Mouse (Mus musculus): ENCODE results near the gene Gadd45gip1.
"Not testable (repeated sequence)": the region's sequence is repeated elsewhere in the genome, so short reads cannot be mapped to it uniquely, and the experiment has no call there.

Gadd45gip1 gene

GRCm38 (mm10) chr8:84797971-84798370, 33.4 kb upstream of the Gadd45gip1 start:
- no peak for DNase-seq

GRCm38 (mm10) chr8:84798446-84799135, 32.7 kb upstream of the Gadd45gip1 start:
- no peak for DNase-seq

- peak; percentile 71 for DNase-seq
Observed at GRCm38 (mm10) chr8:84799136-84799931, 32.0 kb upstream of the Gadd45gip1 start.

GRCm38 (mm10) chr8:84799999-84800831, 31.1 kb upstream of the Gadd45gip1 start, which contains the start of gene Nfix:
Gene Nfix (minus strand): TSS chr8:84800344.
- DNase-seq = peak; percentile 81

- DNase-seq = no peak
Observed at GRCm38 (mm10) chr8:84806031-84806430, 25.3 kb upstream of the Gadd45gip1 start.

- no peak for DNase-seq
Observed at GRCm38 (mm10) chr8:84809109-84809940, 22.0 kb upstream of the Gadd45gip1 start.

GRCm38 (mm10) chr8:84809941-84810280, 21.4 kb upstream of the Gadd45gip1 start:
- no peak for DNase-seq

GRCm38 (mm10) chr8:84810896-84811295, 20.4 kb upstream of the Gadd45gip1 start:
- DNase-seq = peak; percentile 96

- no peak for DNase-seq
Observed at GRCm38 (mm10) chr8:84811303-84811702, 20.0 kb upstream of the Gadd45gip1 start.

- DNase-seq = peak; percentile 87
Observed at GRCm38 (mm10) chr8:84813059-84813458, 18.3 kb upstream of the Gadd45gip1 start.

GRCm38 (mm10) chr8:84813830-84814229, 17.5 kb upstream of the Gadd45gip1 start:
- no peak for DNase-seq

- DNase-seq = no peak
Observed at GRCm38 (mm10) chr8:84814240-84814554, 17.1 kb upstream of the Gadd45gip1 start.

GRCm38 (mm10) chr8:84814555-84815441, 16.5 kb upstream of the Gadd45gip1 start:
- DNase-seq = peak; percentile 83

GRCm38 (mm10) chr8:84815547-84815946, 15.8 kb upstream of the Gadd45gip1 start:
- DNase-seq = peak; percentile 94

- no peak for DNase-seq
Observed at GRCm38 (mm10) chr8:84816117-84816516, 15.2 kb upstream of the Gadd45gip1 start.

GRCm38 (mm10) chr8:84822723-84823122, 8.6 kb upstream of the Gadd45gip1 start, which contains the start of gene Dand5:
Gene Dand5 (minus strand): TSS chr8:84822823.
- no peak for DNase-seq

- DNase-seq = peak; percentile 81
Observed at GRCm38 (mm10) chr8:84823653-84824052, 7.7 kb upstream of the Gadd45gip1 start.

GRCm38 (mm10) chr8:84825636-84826035, 5.7 kb upstream of the Gadd45gip1 start:
- DNase-seq = no peak

- DNase-seq = not testable (repeated sequence)
Observed at GRCm38 (mm10) chr8:84826518-84826917, 4.8 kb upstream of the Gadd45gip1 start.

- DNase-seq = peak; percentile 86
Observed at GRCm38 (mm10) chr8:84832034-84832717, 854 bp downstream of the Gadd45gip1 start.
